Mouse (Mus musculus): ENCODE measurements around the gene Akt1s1.

DNA sequence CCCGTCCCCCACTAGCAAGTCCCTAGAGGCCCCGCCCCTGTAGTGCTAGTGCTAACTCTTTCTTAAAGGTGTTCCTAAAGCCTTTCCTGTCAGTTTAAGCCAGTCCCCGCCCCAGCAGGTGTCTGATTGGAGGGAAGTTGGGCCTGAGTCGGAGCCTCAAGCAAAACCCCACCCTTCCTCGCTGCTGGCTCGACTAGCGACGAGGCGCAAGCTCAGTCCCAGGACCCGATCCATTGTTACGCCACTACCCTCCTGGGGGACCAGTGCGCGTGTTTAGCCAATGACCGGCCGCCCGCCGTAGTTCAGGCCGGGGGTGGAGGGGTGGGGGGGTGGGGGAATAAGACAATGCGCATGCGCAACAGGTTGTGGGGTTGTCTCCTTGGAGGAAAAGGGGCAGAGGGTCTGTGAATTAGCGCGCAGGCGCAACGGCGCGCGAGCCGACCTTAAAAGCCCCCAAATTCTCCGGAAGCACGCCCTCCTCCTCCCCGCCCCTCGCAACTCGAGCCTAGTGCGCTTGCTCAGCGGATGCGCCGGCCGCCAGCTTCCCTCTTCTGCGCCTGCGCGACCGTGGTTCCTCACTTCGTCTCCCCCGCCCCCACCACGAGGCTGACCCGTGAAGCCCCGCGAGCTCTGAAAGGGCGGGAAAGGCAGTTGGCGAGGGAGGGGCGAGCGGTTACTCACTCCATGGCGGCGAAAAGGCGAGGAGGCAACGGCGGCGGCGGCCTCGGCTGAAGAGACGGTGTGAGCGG lies 32.9 kb upstream of the Akt1s1 start, which contains the start of the genes Nup62 and Il4i1:
- no peak for TF ChIP-seq CTCF (IDR thresholded peaks at IDR 0.05; ENCODE audit: extremely low read depth, insufficient read length, insufficient replicate concordance, low read depth, low read length)
- TF ChIP-seq POLR2A (IDR thresholded peaks at IDR 0.05; ENCODE audit: low read depth, low read length): peak; percentile 12; the same call in 1 of the 2 replicates
